Mouse (Mus musculus) liver, postnatal 0 days (tissue): ENCODE results near the gene Ip6k2. TPM values are rescaled to one million over a fixed set of nuclear protein-coding genes. Genes with fewer than 3 reads are reported as not detected.

Experiments
- ATAC-seq: fragments of 200-750 bp; cut with Nextera tagmentation; 2 replicates; pipeline ENCODE4 v1.8.0; 2017; ENCODE audit warnings: mild to moderate bottlenecking, moderate library complexity
- DNase-seq: peaks from one replicate; pipeline ENCODE4 v3.0.0-alpha.2; 2016
- H3K27ac ChIP-seq: fragments of 300-500 bp; sonication (generic); 2 replicates; pipeline ENCODE4 v1.5.1; 2014; ENCODE audit warnings: antibody characterized with exemption, moderate library complexity, mild to moderate bottlenecking, low read depth
- H3K27me3 ChIP-seq: fragments of 300-500 bp; sonication (generic); 2 replicates; pipeline ENCODE4 v1.6.1; 2014; ENCODE audit warnings: low read length, control low read depth, mixed read lengths; ENCODE audit not compliant: insufficient read depth
- H3K36me3 ChIP-seq: fragments of 300-500 bp; sonication (generic); replicated peaks from 2 replicates; pipeline ENCODE4 v1.6.1; 2014; ENCODE audit warnings: mild to moderate bottlenecking, control low read depth, low read length, moderate library complexity, mixed read lengths; ENCODE audit not compliant: insufficient read depth
- H3K4me1 ChIP-seq: fragments of 300-500 bp; sonication (generic); 2 replicates; pipeline ENCODE4 v1.6.1; 2014; ENCODE audit warnings: antibody characterized with exemption, mild to moderate bottlenecking, control low read depth; ENCODE audit not compliant: insufficient read depth
- H3K4me2 ChIP-seq: fragments of 300-500 bp; sonication (generic); 2 replicates; pipeline ENCODE4 v1.6.1; 2014; ENCODE audit warnings: low read depth, mild to moderate bottlenecking, low read length, moderate library complexity, mixed read lengths
- H3K4me3 ChIP-seq: fragments of 300-500 bp; sonication (generic); 2 replicates; pipeline ENCODE4 v1.5.1; 2014; ENCODE audit warnings: low read depth, low read length
- H3K9ac ChIP-seq: fragments of 300-500 bp; sonication (generic); replicated peaks from 2 replicates; pipeline ENCODE4 v1.6.1; 2014; ENCODE audit warnings: mild to moderate bottlenecking, moderate library complexity
- H3K9me3 ChIP-seq: fragments of 300-500 bp; sonication (generic); 2 replicates; pipeline ENCODE4 v1.6.1; 2016; ENCODE audit warnings: mild to moderate bottlenecking, control low read depth, low read length, mixed read lengths
- CTCF ChIP-seq: sonication (generic); IDR thresholded peaks from 2 replicates; pipeline ENCODE4 v1.5.1; 2016; ENCODE audit warnings: antibody characterized with exemption, low read depth
- EP300 ChIP-seq: IDR thresholded peaks from 2 replicates; pipeline ENCODE4 v1.6.1; 2016; ENCODE audit warnings: antibody characterized with exemption, low read depth, mild to moderate bottlenecking
- WGBS: fragments of 180-500 bp; shearing (Covaris S2); extraction: QIAGEN DNeasy Blood & Tissue Kit; methylation state at CpG from one replicate; pipeline ENCODE4 v1.1.7; 2014; ENCODE audit not compliant: insufficient replicate concordance; 5-methylcytosine and 5-hydroxymethylcytosine counted together
- polyA plus RNA-seq: library from polyadenylated mRNA; unstranded; fragments of >200 nt; fragmentation: Nextera tagmentation; extraction: Ambion mirVana; gene quantifications from 2 replicates; pipeline ENCODE4 v1.2.1, GENCODE M21; 2015

Gene Ip6k2
- polyA plus RNA-seq, 1 experiment from 2014 or later, result 18.6 TPM

- Histone ChIP-seq H3K36me3 (peaks cover 24% of the 10 kb centered on the region), H3K4me3 (no peak overlapping the region), H3K4me2 (no peak overlapping the region), H3K4me1 (no peaks in the 10 kb centered on the region), H3K27ac (no peak overlapping the region), H3K9me3 (no peaks in the 10 kb centered on the region), H3K27me3 (no peaks in the 10 kb centered on the region), H3K9ac (no peak overlapping the region)
- ATAC-seq, result no peak
- WGBS, result 74% methylated on average over 3 of the region's 3 CpGs
- TF ChIP-seq EP300 (no peak), CTCF (no peak)
- DNase-seq, result no peak
Measured at GRCm38 (mm10) chr9:108747694-108748093, 35.9 kb upstream of the Ip6k2 start.

- Histone ChIP-seq H3K27ac (no peak overlapping the region), H3K27me3 (no peaks in the 10 kb centered on the region), H3K4me3 (no peak overlapping the region), H3K36me3 (peaks cover 17% of the 10 kb centered on the region), H3K9me3 (no peaks in the 10 kb centered on the region), H3K4me2 (no peak overlapping the region), H3K9ac (no peak overlapping the region), H3K4me1 (no peaks in the 10 kb centered on the region)
- ATAC-seq (no peak), DNase-seq (no peak)
- TF ChIP-seq CTCF (no peak), EP300 (no peak)
- 87% methylated on average over 11 of the region's 11 CpGs for WGBS
Measured at GRCm38 (mm10) chr9:108748600-108749183, 34.9 kb upstream of the Ip6k2 start.

- Histone ChIP-seq H3K9ac (no peak overlapping the region), H3K4me1 (no peaks in the 10 kb centered on the region), H3K4me2 (no peak overlapping the region), H3K36me3 (peaks cover 7% of the 10 kb centered on the region; the same call in 1 of the 2 replicates), H3K27me3 (no peaks in the 10 kb centered on the region), H3K27ac (no peak overlapping the region), H3K9me3 (no peaks in the 10 kb centered on the region), H3K4me3 (no peak overlapping the region)
- WGBS, result 77% methylated on average over 11 of the region's 11 CpGs
- ATAC-seq (no peak), DNase-seq (no peak)
- no peak for TF ChIP-seq EP300
Measured at GRCm38 (mm10) chr9:108750616-108751015, 33.0 kb upstream of the Ip6k2 start.

GRCm38 (mm10) chr9:108752142-108752920 is 31.3 kb upstream of the Ip6k2 start:
- Histone ChIP-seq H3K36me3 (peaks cover 3% of the 10 kb centered on the region; the same call in 1 of the 2 replicates), H3K27me3 (no peaks in the 10 kb centered on the region), H3K9ac (no peak overlapping the region), H3K4me1 (no peaks in the 10 kb centered on the region), H3K9me3 (no peaks in the 10 kb centered on the region), H3K4me2 (no peak overlapping the region), H3K4me3 (no peak overlapping the region), H3K27ac (no peak overlapping the region)
- WGBS, result 74% methylated on average over 11 of the region's 11 CpGs
- TF ChIP-seq CTCF (no peak), EP300 (no peak)
- ATAC-seq, result no peak
- DNase-seq, result no peak

- H3K9me3 ChIP-seq, result no peaks in the 10 kb centered on the region
- no peak overlapping the region for H3K4me2 ChIP-seq
- H3K27ac ChIP-seq, result no peak overlapping the region
- no peaks in the 10 kb centered on the region for H3K36me3 ChIP-seq
- DNase-seq (peak; percentile 54), ATAC-seq (no peak)
- WGBS, result 66% methylated on average over 9 of the region's 9 CpGs
- TF ChIP-seq CTCF (peak; percentile 81), EP300 (no peak)
- H3K4me3 ChIP-seq, result no peak overlapping the region
- no peak overlapping the region for H3K9ac ChIP-seq
- H3K4me1 ChIP-seq, result no peaks in the 10 kb centered on the region
- no peaks in the 10 kb centered on the region for H3K27me3 ChIP-seq
Measured at GRCm38 (mm10) chr9:108753326-108753725, 30.3 kb upstream of the Ip6k2 start.

GRCm38 (mm10) chr9:108753976-108754375 is 29.6 kb upstream of the Ip6k2 start:
- no peak for DNase-seq
- Histone ChIP-seq H3K4me1 (no peaks in the 10 kb centered on the region), H3K27me3 (no peaks in the 10 kb centered on the region), H3K36me3 (no peaks in the 10 kb centered on the region), H3K4me2 (no peak overlapping the region), H3K9me3 (no peaks in the 10 kb centered on the region), H3K4me3 (no peak overlapping the region), H3K9ac (no peak overlapping the region), H3K27ac (no peak overlapping the region)
- no peak for TF ChIP-seq EP300
- TF ChIP-seq CTCF, result no peak
- 76% methylated on average over 3 of the region's 3 CpGs for WGBS
- ATAC-seq, result no peak
